Mouse (Mus musculus) megakaryocyte, adult 5-6 weeks (primary cell): ENCODE measurements around the gene Akt1. TPM values are rescaled to one million over a fixed set of nuclear protein-coding genes. Genes with fewer than 3 reads are reported as not detected.

Experiments used
- ATAC-seq: 2 replicates; pipeline ENCODE4 v1.8.0; 2016; ENCODE audit warnings: mild to moderate bottlenecking, inconsistent platforms; ENCODE audit not compliant: poor library complexity, severe bottlenecking
- total RNA-seq, 2 experiments: library from RNA; stranded (forward) in 1 of 2; stranded (reverse) in 1 of 2; fragments of 153-499, 151-499 nt in 1 of 2; fragments of 221-1000, 200-1000 nt in 1 of 2; gene quantifications; 2 replicates each; pipeline versions ENCODE4 v1.2.3 to v1.2.4; 2015 to 2017

Gene Akt1
- total RNA-seq, 2 experiments from 2014 or later = 112 to 118 TPM

GRCm38 (mm10) chr12:112693185-112694126, 18.8 kb upstream of the Akt1 start:
- ATAC-seq = peak; percentile 85

- ATAC-seq = peak; percentile 92
Observed at GRCm38 (mm10) chr12:112688458-112688857, 13.8 kb upstream of the Akt1 start.

GRCm38 (mm10) chr12:112683351-112683750, 8.7 kb upstream of the Akt1 start:
- ATAC-seq = no peak

- ATAC-seq = peak; percentile 8; the same call in 1 of the 2 replicates
Observed at GRCm38 (mm10) chr12:112679027-112679996, 4.6 kb upstream of the Akt1 start.

GRCm38 (mm10) chr12:112678555-112679026, 3.9 kb upstream of the Akt1 start, which contains the start of gene Zbtb42:
Zbtb42 (plus strand) TSS chr12:112678828.
- peak; percentile 36 for ATAC-seq

- no peak for ATAC-seq
Observed at GRCm38 (mm10) chr12:112677943-112678554, 3.4 kb upstream of the Akt1 start.

- ATAC-seq = no peak
Observed at GRCm38 (mm10) chr12:112677076-112677475, 2.4 kb upstream of the Akt1 start.

- ATAC-seq = peak; percentile 58
Observed at GRCm38 (mm10) chr12:112675245-112676035, 756 bp upstream of the Akt1 start.

GRCm38 (mm10) chr12:112673576-112674091, 1.1 kb downstream of the Akt1 start:
- 0 out of 2 replicates have a peak, but pooled peaks have one; percentile 9 for ATAC-seq

GRCm38 (mm10) chr12:112672744-112673575, 1.7 kb downstream of the Akt1 start:
- ATAC-seq = no peak

GRCm38 (mm10) chr12:112671891-112672290, 2.8 kb downstream of the Akt1 start:
- ATAC-seq = no peak

GRCm38 (mm10) chr12:112670718-112671393, 3.8 kb downstream of the Akt1 start:
- no peak for ATAC-seq

- peak; percentile 86 for ATAC-seq
Observed at GRCm38 (mm10) chr12:112667619-112668297, 6.9 kb downstream of the Akt1 start.

GRCm38 (mm10) chr12:112665881-112666544, 8.7 kb downstream of the Akt1 start:
- ATAC-seq = no peak

- no peak for ATAC-seq
Observed at GRCm38 (mm10) chr12:112665445-112665844, 9.2 kb downstream of the Akt1 start.

- no peak for ATAC-seq
Observed at GRCm38 (mm10) chr12:112664656-112665055, 10.0 kb downstream of the Akt1 start.

GRCm38 (mm10) chr12:112664124-112664523, 10.6 kb downstream of the Akt1 start:
- no peak for ATAC-seq
